Mouse (Mus musculus) embryonic facial prominence, embryonic 10.5 days (tissue): ENCODE measurements around the gene Gm42715. TPM values are rescaled to one million over a fixed set of nuclear protein-coding genes. Genes with fewer than 3 reads are reported as not detected.

Source experiments
- DNase-seq: peaks from one replicate; pipeline ENCODE4 v3.0.0-alpha.2; 2017; ENCODE audit warnings: low spot score
- H3K27ac ChIP-seq: fragments of 300-500 bp; sonication (generic); replicated peaks from 2 replicates; pipeline ENCODE4 v1.5.1; 2016; ENCODE audit warnings: mild to moderate bottlenecking
- H3K27me3 ChIP-seq: fragments of 300-500 bp; sonication (generic); replicated peaks from 2 replicates; pipeline ENCODE4 v1.6.1; 2016; ENCODE audit warnings: low read depth, mild to moderate bottlenecking; ENCODE audit not compliant: poor library complexity, severe bottlenecking
- H3K36me3 ChIP-seq: fragments of 300-500 bp; sonication (generic); replicated peaks from 2 replicates; pipeline ENCODE4 v1.6.1; 2016; ENCODE audit warnings: mild to moderate bottlenecking, moderate library complexity
- H3K4me1 ChIP-seq: fragments of 300-500 bp; sonication (generic); 2 replicates; pipeline ENCODE4 v1.6.1; 2016
- H3K4me3 ChIP-seq: fragments of 300-500 bp; sonication (generic); 2 replicates; pipeline ENCODE4 v1.5.1; 2016; ENCODE audit warnings: mild to moderate bottlenecking, moderate library complexity
- H3K9me3 ChIP-seq: fragments of 300-500 bp; sonication (generic); 2 replicates; pipeline ENCODE4 v1.6.1; 2016; ENCODE audit warnings: mild to moderate bottlenecking
- WGBS: fragments of 180-500 bp; shearing (Covaris S2); methylation state at CpG from one replicate; pipeline ENCODE4 v1.1.7; 2016; 5-methylcytosine and 5-hydroxymethylcytosine counted together
- polyA plus RNA-seq: library from polyadenylated mRNA; unstranded; fragments of >200 nt; fragmentation: Nextera tagmentation; extraction: Ambion mirVana; gene quantifications from 2 replicates; pipeline ENCODE4 v1.2.1, GENCODE M21; 2016

Gm42715 gene
- polyA plus RNA-seq, 1 experiment from 2014 or later = 17.8 TPM

DNA sequence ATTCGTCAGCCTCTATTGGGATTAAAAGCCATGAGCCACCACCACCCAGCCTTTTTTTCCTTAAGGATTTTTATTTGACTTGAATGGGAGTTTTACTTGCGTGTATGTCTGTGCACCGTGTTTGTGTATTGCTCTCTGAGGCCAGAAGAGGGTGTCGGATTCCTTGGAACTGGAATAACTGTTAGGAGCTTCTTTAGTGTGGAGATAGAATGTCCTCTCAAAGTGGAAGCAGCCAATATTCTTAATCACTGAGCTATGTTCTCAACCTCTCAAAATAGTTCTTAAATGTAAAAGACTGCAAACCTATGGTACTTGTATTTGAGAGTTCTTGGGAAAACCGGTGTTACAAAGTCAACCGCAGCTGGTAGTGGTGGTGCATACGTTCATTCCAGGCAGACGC is 8.1 kb upstream of the Gm42715 start:
- DNase-seq = peak; percentile 20
- peak overlapping the region; percentile 99 for H3K27ac ChIP-seq
- peaks cover 28% of the 10 kb centered on the region for H3K36me3 ChIP-seq
- no peaks in the 10 kb centered on the region for H3K27me3 ChIP-seq
- WGBS = 37% methylated on average over 8 of the region's 8 CpGs
- H3K9me3 ChIP-seq = no peaks in the 10 kb centered on the region
- H3K4me3 ChIP-seq = peak overlapping the region; percentile 82
- H3K4me1 ChIP-seq = peaks cover 28% of the 10 kb centered on the region

DNA sequence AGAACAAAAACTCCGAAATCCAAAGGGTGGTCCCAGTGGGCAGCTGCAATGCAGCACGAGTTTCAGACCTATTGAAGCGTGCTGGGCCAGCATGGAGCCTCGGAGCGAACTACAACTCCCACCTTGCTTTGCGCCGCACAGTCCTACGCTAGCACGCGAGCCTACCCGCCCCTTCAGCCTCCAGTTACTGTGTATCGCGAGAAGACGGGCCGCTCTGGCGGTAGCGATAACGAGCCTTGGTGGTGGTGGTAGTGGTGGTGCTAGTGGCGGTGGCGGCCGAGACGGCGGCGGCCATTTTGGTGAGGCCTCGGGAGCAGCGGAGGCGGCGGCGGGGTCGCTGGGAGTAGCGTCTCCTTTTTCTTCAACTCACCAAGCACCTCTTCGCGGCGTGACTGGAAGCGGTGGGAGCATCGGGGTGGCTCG is 7.6 kb upstream of the Gm42715 start, which contains the start of gene Srcap:
TSS of gene Srcap (plus strand) at position 176 of the 423 bp plus-strand sequence.
- Histone ChIP-seq H3K27ac (peak within 1 kb of the TSS; percentile 99), H3K36me3 (peaks cover 34% of the 10 kb centered on the region), H3K4me1 (peaks cover 24% of the 10 kb centered on the region), H3K9me3 (no peaks in the 10 kb centered on the region), H3K4me3 (peak within 1 kb of the TSS; percentile 82), H3K27me3 (no peaks in the 10 kb centered on the region)
- peak; percentile 97 for DNase-seq
- under 1% methylated on average over 37 of the region's 37 CpGs for WGBS

DNA sequence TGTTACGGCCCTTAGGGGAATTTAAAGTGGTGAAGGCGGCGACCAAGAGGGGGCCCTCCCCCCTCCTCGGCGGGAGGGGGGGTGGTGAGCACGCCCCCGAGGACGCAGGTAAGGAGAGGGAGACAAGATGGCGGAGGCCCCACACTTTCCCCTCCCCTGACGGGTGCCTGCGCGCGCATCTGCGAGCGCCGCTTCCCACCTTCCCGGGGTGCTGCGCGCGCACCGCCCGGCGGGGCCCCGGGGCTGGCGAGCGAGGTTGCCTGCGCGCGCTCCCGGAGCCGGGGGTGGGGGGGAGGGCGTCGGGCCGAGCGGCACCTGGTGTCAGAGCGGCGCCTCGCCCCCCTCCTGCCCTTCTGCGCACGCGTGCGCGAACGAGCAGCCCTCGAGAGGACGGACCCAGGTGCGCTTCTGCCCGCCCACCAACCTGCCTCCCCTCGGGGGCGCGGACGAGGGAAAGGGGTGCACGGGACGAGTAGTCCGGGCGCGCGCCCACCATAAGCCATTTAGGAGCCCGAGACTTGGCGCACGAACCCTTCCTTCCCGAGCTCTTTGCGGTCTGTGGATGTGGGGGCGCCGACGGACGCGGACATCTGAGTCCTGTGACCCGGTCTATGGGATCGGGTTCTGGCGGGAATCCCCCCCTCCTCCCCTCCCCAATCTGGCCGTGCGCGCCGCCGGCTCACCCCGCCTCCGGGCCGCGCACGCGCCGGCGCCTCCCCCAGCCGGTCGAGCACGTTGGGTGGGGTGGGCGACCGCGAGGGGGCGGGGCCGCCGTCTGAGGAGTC is 7.0 kb upstream of the Gm42715 start:
- Histone ChIP-seq H3K27ac (peak overlapping the region; percentile 99), H3K27me3 (no peaks in the 10 kb centered on the region), H3K4me1 (peaks cover 23% of the 10 kb centered on the region), H3K9me3 (no peaks in the 10 kb centered on the region), H3K36me3 (peaks cover 40% of the 10 kb centered on the region), H3K4me3 (peak overlapping the region; percentile 82)
- under 1% methylated on average over 92 of the region's 93 CpGs for WGBS
- peak; percentile 97 for DNase-seq

GRCm38 (mm10) chr7:127513016-127513390 is 6.4 kb upstream of the Gm42715 start:
- Histone ChIP-seq H3K4me3 (peak overlapping the region; percentile 82), H3K27ac (peak overlapping the region; percentile 99), H3K27me3 (no peaks in the 10 kb centered on the region), H3K36me3 (peaks cover 46% of the 10 kb centered on the region), H3K4me1 (peaks cover 23% of the 10 kb centered on the region), H3K9me3 (no peaks in the 10 kb centered on the region)
- 50% methylated on average over 8 of the region's 8 CpGs for WGBS
- no peak for DNase-seq

- H3K36me3 ChIP-seq = peaks cover 54% of the 10 kb centered on the region
- no peaks in the 10 kb centered on the region for H3K27me3 ChIP-seq
- H3K4me1 ChIP-seq = peaks cover 23% of the 10 kb centered on the region
- no peak overlapping the region for H3K27ac ChIP-seq
- peak overlapping the region; percentile 82 for H3K4me3 ChIP-seq
- no peaks in the 10 kb centered on the region for H3K9me3 ChIP-seq
- no peak for DNase-seq
- 85% methylated on average over 3 of the region's 3 CpGs for WGBS
Measured at GRCm38 (mm10) chr7:127513781-127514180, 5.6 kb upstream of the Gm42715 start.

GRCm38 (mm10) chr7:127515846-127516245 is 3.5 kb upstream of the Gm42715 start:
- H3K9me3 ChIP-seq = no peaks in the 10 kb centered on the region
- peaks cover 21% of the 10 kb centered on the region for H3K4me1 ChIP-seq
- DNase-seq = no peak
- H3K36me3 ChIP-seq = peaks cover 75% of the 10 kb centered on the region
- H3K27ac ChIP-seq = no peak overlapping the region
- WGBS = 92% methylated on average over 7 of the region's 7 CpGs
- no peak overlapping the region for H3K4me3 ChIP-seq
- no peaks in the 10 kb centered on the region for H3K27me3 ChIP-seq

GRCm38 (mm10) chr7:127516344-127516743 is 3.0 kb upstream of the Gm42715 start:
- H3K4me1 ChIP-seq = peaks cover 16% of the 10 kb centered on the region
- WGBS = 92% methylated on average over 7 of the region's 7 CpGs
- peaks cover 80% of the 10 kb centered on the region for H3K36me3 ChIP-seq
- H3K27ac ChIP-seq = no peak overlapping the region
- DNase-seq = no peak
- H3K4me3 ChIP-seq = no peak overlapping the region
- no peaks in the 10 kb centered on the region for H3K27me3 ChIP-seq
- no peaks in the 10 kb centered on the region for H3K9me3 ChIP-seq

- peaks cover 100% of the 10 kb centered on the region for H3K36me3 ChIP-seq
- H3K27ac ChIP-seq = no peak overlapping the region
- WGBS = 95% methylated on average over 3 of the region's 3 CpGs
- H3K4me1 ChIP-seq = no peaks in the 10 kb centered on the region
- no peaks in the 10 kb centered on the region for H3K9me3 ChIP-seq
- H3K4me3 ChIP-seq = no peak overlapping the region
- H3K27me3 ChIP-seq = no peaks in the 10 kb centered on the region
- no peak for DNase-seq
Measured at GRCm38 (mm10) chr7:127541671-127542070, 22.3 kb downstream of the Gm42715 start.

DNA sequence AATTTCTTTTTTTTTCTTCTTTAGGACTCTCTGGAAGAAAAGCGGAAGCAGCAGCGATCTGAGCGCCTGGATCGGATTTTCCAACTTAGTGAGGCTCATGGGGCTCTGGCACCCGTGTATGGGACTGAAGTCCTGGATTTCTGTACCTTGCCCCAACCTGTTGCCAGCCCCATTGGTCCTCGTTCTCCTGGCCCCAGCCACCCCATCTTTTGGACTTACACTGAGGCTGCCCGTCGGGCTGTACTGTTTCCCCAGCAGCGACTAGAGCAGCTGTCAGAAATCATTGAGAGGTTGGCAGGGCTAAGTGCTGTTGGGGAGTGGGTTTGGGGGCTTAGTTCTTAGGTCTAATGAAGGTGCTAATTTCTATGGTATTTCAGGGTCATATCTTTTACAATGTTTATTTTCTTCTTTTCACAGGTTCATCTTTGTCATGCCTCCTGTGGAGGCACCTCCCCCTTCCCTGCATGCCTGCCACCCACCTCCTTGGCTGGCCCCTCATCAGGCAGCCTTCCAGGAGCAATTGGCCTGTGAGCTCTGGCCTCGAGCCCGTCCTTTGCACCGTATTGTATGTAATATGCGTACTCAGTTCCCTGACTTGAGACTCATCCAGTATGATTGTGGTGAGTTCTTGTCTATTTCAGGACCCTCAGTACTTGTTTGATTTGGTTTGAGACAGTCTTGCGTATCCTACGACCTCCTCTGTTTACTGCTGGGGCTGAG is 29.9 kb downstream of the Gm42715 start:
- Histone ChIP-seq H3K27ac (no peak overlapping the region), H3K27me3 (no peaks in the 10 kb centered on the region), H3K9me3 (no peaks in the 10 kb centered on the region), H3K4me1 (no peaks in the 10 kb centered on the region), H3K36me3 (peaks cover 98% of the 10 kb centered on the region), H3K4me3 (no peak overlapping the region)
- 92% methylated on average over 15 of the region's 15 CpGs for WGBS
- no peak for DNase-seq

- H3K36me3 ChIP-seq = peaks cover 98% of the 10 kb centered on the region
- no peaks in the 10 kb centered on the region for H3K27me3 ChIP-seq
- no peak overlapping the region for H3K27ac ChIP-seq
- H3K9me3 ChIP-seq = no peaks in the 10 kb centered on the region
- no peak for DNase-seq
- 94% methylated on average over 8 of the region's 8 CpGs for WGBS
- no peak overlapping the region for H3K4me3 ChIP-seq
- no peaks in the 10 kb centered on the region for H3K4me1 ChIP-seq
Measured at GRCm38 (mm10) chr7:127551558-127551957, 32.2 kb downstream of the Gm42715 start.

- Histone ChIP-seq H3K36me3 (peaks cover 94% of the 10 kb centered on the region), H3K27ac (no peak overlapping the region), H3K4me1 (no peaks in the 10 kb centered on the region), H3K4me3 (no peak overlapping the region), H3K9me3 (no peaks in the 10 kb centered on the region), H3K27me3 (no peaks in the 10 kb centered on the region)
- 90% methylated on average over 11 of the region's 11 CpGs for WGBS
- no peak for DNase-seq
Measured at GRCm38 (mm10) chr7:127560580-127560979, 41.2 kb downstream of the Gm42715 start.

- H3K36me3 ChIP-seq = peaks cover 92% of the 10 kb centered on the region
Measured at GRCm38 (mm10) chr7:127561340-127561858, 42.0 kb downstream of the Gm42715 start, which contains the start of gene Tmem265. Tmem265 (plus strand) TSS chr7:127561390.

More at GRCm38 (mm10) chr7:127561340-127561858, 42.0 kb downstream of the Gm42715 start, which contains the start of gene Tmem265:
- Histone ChIP-seq H3K27ac (no peak within 1 kb of the TSS), H3K9me3 (no peaks in the 10 kb centered on the region), H3K27me3 (no peaks in the 10 kb centered on the region), H3K4me3 (no peak within 1 kb of the TSS), H3K4me1 (no peaks in the 10 kb centered on the region)
- WGBS = 94% methylated on average over 5 of the region's 5 CpGs
- DNase-seq = no peak
